Mouse (Mus musculus) neural tube, embryonic 15.5 days (tissue): Measurements from ENCODE around the gene Celf2. TPM values are rescaled to one million over a fixed set of nuclear protein-coding genes. Genes with fewer than 3 reads are reported as not detected.

Experiments
- ATAC-seq: fragments of 200-750 bp; cut with Nextera tagmentation; 2 replicates; pipeline ENCODE4 v1.8.0; 2017; ENCODE audit warnings: mild to moderate bottlenecking, moderate TSS enrichment, moderate library complexity; ENCODE audit not compliant: low FRiP score
- H3K27ac ChIP-seq: fragments of 300-500 bp; sonication (generic); replicated peaks from 2 replicates; pipeline ENCODE4 v1.5.1; 2015; ENCODE audit warnings: mild to moderate bottlenecking, inconsistent platforms
- H3K27me3 ChIP-seq: fragments of 300-500 bp; sonication (generic); replicated peaks from 2 replicates; pipeline ENCODE4 v1.6.1; 2015; ENCODE audit warnings: inconsistent platforms
- H3K36me3 ChIP-seq: fragments of 300-500 bp; sonication (generic); 2 replicates; pipeline ENCODE4 v1.6.1; 2015; ENCODE audit warnings: inconsistent platforms
- H3K4me1 ChIP-seq: fragments of 300-500 bp; sonication (generic); 2 replicates; pipeline ENCODE4 v1.6.1; 2015; ENCODE audit warnings: inconsistent platforms
- H3K4me2 ChIP-seq: fragments of 300-500 bp; sonication (generic); 2 replicates; pipeline ENCODE4 v1.6.1; 2015; ENCODE audit warnings: inconsistent platforms, mild to moderate bottlenecking, moderate library complexity
- H3K4me3 ChIP-seq: fragments of 300-500 bp; sonication (generic); replicated peaks from 2 replicates; pipeline ENCODE4 v1.5.1; 2015; ENCODE audit warnings: mild to moderate bottlenecking, inconsistent platforms
- H3K9ac ChIP-seq: fragments of 300-500 bp; sonication (generic); replicated peaks from 2 replicates; pipeline ENCODE4 v1.6.1; 2015; ENCODE audit warnings: mild to moderate bottlenecking, inconsistent platforms
- H3K9me3 ChIP-seq: fragments of 300-500 bp; sonication (generic); replicated peaks from 2 replicates; pipeline ENCODE4 v1.6.1; 2016; ENCODE audit warnings: inconsistent platforms
- WGBS: fragments of 180-500 bp; shearing (Covaris S2); methylation state at CpG from one replicate; pipeline ENCODE4 v1.1.7; 2015; ENCODE audit warnings: mixed read lengths; 5-methylcytosine and 5-hydroxymethylcytosine counted together
- polyA plus RNA-seq: library from polyadenylated mRNA; unstranded; fragments of >200 nt; fragmentation: Nextera tagmentation; extraction: Ambion mirVana; gene quantifications from 2 replicates; pipeline ENCODE4 v1.2.1, GENCODE M21; 2015

The Celf2 gene
- polyA plus RNA-seq, 1 experiment from 2014 or later, result 120 TPM

GRCm38 (mm10) chr2:7171087-7171696, 338.2 kb downstream of the Celf2 start:
- ATAC-seq, result no peak
- H3K4me3 ChIP-seq, result no peak overlapping the region
- H3K4me2 ChIP-seq, result no peak overlapping the region
- H3K27me3 ChIP-seq, result no peaks in the 10 kb centered on the region
- no peak overlapping the region for H3K27ac ChIP-seq
- H3K36me3 ChIP-seq, result no peaks in the 10 kb centered on the region
- 71% methylated on average over 8 of the region's 8 CpGs for WGBS
- no peak overlapping the region for H3K9ac ChIP-seq
- 0 out of 2 replicates have a peak, but pooled peaks cover 2% of the 10 kb centered on the region for H3K4me1 ChIP-seq
- no peaks in the 10 kb centered on the region for H3K9me3 ChIP-seq

GRCm38 (mm10) chr2:7165786-7166185, 343.6 kb downstream of the Celf2 start:
- Histone ChIP-seq H3K9me3 (no peaks in the 10 kb centered on the region), H3K4me3 (no peak overlapping the region), H3K9ac (no peak overlapping the region), H3K27ac (no peak overlapping the region), H3K36me3 (no peaks in the 10 kb centered on the region), H3K27me3 (no peaks in the 10 kb centered on the region), H3K4me1 (0 out of 2 replicates have a peak, but pooled peaks cover 2% of the 10 kb centered on the region), H3K4me2 (no peak overlapping the region)
- 45% methylated on average over 3 of the region's 3 CpGs for WGBS
- ATAC-seq, result no peak

GRCm38 (mm10) chr2:7160108-7160507, 349.3 kb downstream of the Celf2 start:
- WGBS, result 75% methylated on average over 6 of the region's 6 CpGs
- Histone ChIP-seq H3K36me3 (no peaks in the 10 kb centered on the region), H3K27me3 (no peaks in the 10 kb centered on the region), H3K4me3 (no peak overlapping the region), H3K9ac (no peak overlapping the region), H3K27ac (no peak overlapping the region), H3K4me2 (no peak overlapping the region), H3K4me1 (no peaks in the 10 kb centered on the region), H3K9me3 (no peaks in the 10 kb centered on the region)
- no peak for ATAC-seq

GRCm38 (mm10) chr2:7147303-7147702, 362.1 kb downstream of the Celf2 start:
- Histone ChIP-seq H3K36me3 (no peaks in the 10 kb centered on the region), H3K9me3 (no peaks in the 10 kb centered on the region), H3K27ac (no peak overlapping the region), H3K4me2 (no peak overlapping the region), H3K4me3 (no peak overlapping the region), H3K27me3 (no peaks in the 10 kb centered on the region), H3K4me1 (no peaks in the 10 kb centered on the region), H3K9ac (no peak overlapping the region)
- 57% methylated on average over 3 of the region's 3 CpGs for WGBS
- ATAC-seq, result no peak

GRCm38 (mm10) chr2:7145541-7146043, 363.8 kb downstream of the Celf2 start:
- Histone ChIP-seq H3K36me3 (no peaks in the 10 kb centered on the region), H3K4me2 (no peak overlapping the region), H3K9ac (no peak overlapping the region), H3K4me3 (no peak overlapping the region), H3K9me3 (no peaks in the 10 kb centered on the region), H3K4me1 (no peaks in the 10 kb centered on the region), H3K27me3 (no peaks in the 10 kb centered on the region), H3K27ac (no peak overlapping the region)
- 93% methylated on average over 4 of the region's 4 CpGs for WGBS
- ATAC-seq, result no peak

- no peak for ATAC-seq
- 95% methylated on average over 1 of the region's 1 CpGs for WGBS
Measured at GRCm38 (mm10) chr2:7144871-7145270, 364.5 kb downstream of the Celf2 start.

GRCm38 (mm10) chr2:7123366-7123765, 386.0 kb downstream of the Celf2 start:
- no peaks in the 10 kb centered on the region for H3K9me3 ChIP-seq
- H3K4me1 ChIP-seq, result no peaks in the 10 kb centered on the region
- 93% methylated on average over 2 of the region's 2 CpGs for WGBS
- H3K4me3 ChIP-seq, result no peak overlapping the region
- H3K27me3 ChIP-seq, result no peaks in the 10 kb centered on the region
- ATAC-seq, result no peak
- no peak overlapping the region for H3K27ac ChIP-seq
- H3K9ac ChIP-seq, result no peak overlapping the region
- H3K4me2 ChIP-seq, result no peak overlapping the region
- no peaks in the 10 kb centered on the region for H3K36me3 ChIP-seq

More at GRCm38 (mm10) chr2:7144871-7145270, 364.5 kb downstream of the Celf2 start:
- Histone ChIP-seq H3K4me1 (no peaks in the 10 kb centered on the region), H3K36me3 (no peaks in the 10 kb centered on the region), H3K9me3 (no peaks in the 10 kb centered on the region), H3K9ac (no peak overlapping the region), H3K27ac (no peak overlapping the region), H3K4me3 (no peak overlapping the region), H3K27me3 (no peaks in the 10 kb centered on the region), H3K4me2 (no peak overlapping the region)

- Histone ChIP-seq H3K9ac (no peak overlapping the region), H3K27me3 (no peaks in the 10 kb centered on the region), H3K36me3 (no peaks in the 10 kb centered on the region), H3K27ac (no peak overlapping the region), H3K4me1 (peaks cover 14% of the 10 kb centered on the region; the same call in 1 of the 2 replicates), H3K4me2 (no peak overlapping the region), H3K9me3 (no peaks in the 10 kb centered on the region), H3K4me3 (no peak overlapping the region)
- no peak for ATAC-seq
- 27% methylated on average over 2 of the region's 2 CpGs for WGBS
Measured at GRCm38 (mm10) chr2:7115801-7116200, 393.6 kb downstream of the Celf2 start.

GRCm38 (mm10) chr2:7115161-7115560, 394.2 kb downstream of the Celf2 start:
- H3K27ac ChIP-seq, result no peak overlapping the region
- peaks cover 14% of the 10 kb centered on the region; the same call in 1 of the 2 replicates for H3K4me1 ChIP-seq
- ATAC-seq, result no peak
- no peaks in the 10 kb centered on the region for H3K36me3 ChIP-seq
- no peak overlapping the region for H3K4me2 ChIP-seq
- 38% methylated on average over 3 of the region's 3 CpGs for WGBS
- no peak overlapping the region for H3K4me3 ChIP-seq
- H3K9me3 ChIP-seq, result no peaks in the 10 kb centered on the region
- no peak overlapping the region for H3K9ac ChIP-seq
- no peaks in the 10 kb centered on the region for H3K27me3 ChIP-seq

- no peaks in the 10 kb centered on the region for H3K27me3 ChIP-seq
Measured at GRCm38 (mm10) chr2:7113738-7114137, 395.6 kb downstream of the Celf2 start.

GRCm38 (mm10) chr2:7112156-7112813, 397.1 kb downstream of the Celf2 start:
- ATAC-seq, result no peak
- H3K27me3 ChIP-seq, result no peaks in the 10 kb centered on the region
- no peak overlapping the region for H3K27ac ChIP-seq
- no peak overlapping the region for H3K4me3 ChIP-seq
- H3K4me2 ChIP-seq, result no peak overlapping the region
- WGBS, result 67% methylated on average over 4 of the region's 4 CpGs
- peaks cover 14% of the 10 kb centered on the region; the same call in 1 of the 2 replicates for H3K4me1 ChIP-seq
- no peaks in the 10 kb centered on the region for H3K36me3 ChIP-seq
- no peaks in the 10 kb centered on the region for H3K9me3 ChIP-seq
- H3K9ac ChIP-seq, result no peak overlapping the region

More at GRCm38 (mm10) chr2:7113738-7114137, 395.6 kb downstream of the Celf2 start:
- ATAC-seq, result no peak
- H3K4me2 ChIP-seq, result no peak overlapping the region
- H3K9me3 ChIP-seq, result no peaks in the 10 kb centered on the region
- 67% methylated on average over 4 of the region's 4 CpGs for WGBS
- no peak overlapping the region for H3K27ac ChIP-seq
- no peaks in the 10 kb centered on the region for H3K36me3 ChIP-seq
- no peak overlapping the region for H3K4me3 ChIP-seq
- H3K9ac ChIP-seq, result no peak overlapping the region
- H3K4me1 ChIP-seq, result peaks cover 14% of the 10 kb centered on the region; the same call in 1 of the 2 replicates

GRCm38 (mm10) chr2:7093414-7093813, 415.9 kb downstream of the Celf2 start:
- Histone ChIP-seq H3K27me3 (no peaks in the 10 kb centered on the region), H3K4me3 (no peak overlapping the region), H3K27ac (no peak overlapping the region), H3K4me2 (no peak overlapping the region), H3K9me3 (no peaks in the 10 kb centered on the region), H3K4me1 (peaks cover 10% of the 10 kb centered on the region), H3K9ac (no peak overlapping the region), H3K36me3 (no peaks in the 10 kb centered on the region)
- WGBS, result 63% methylated on average over 3 of the region's 3 CpGs
- no peak for ATAC-seq
